Mouse (Mus musculus) embryonic facial prominence, embryonic 15.5 days (tissue): Measurements from ENCODE around the gene Plekha7. TPM values are rescaled to one million over a fixed set of nuclear protein-coding genes. Genes with fewer than 3 reads are reported as not detected.

Experiments used
- ATAC-seq: fragments of 200-750 bp; cut with Nextera tagmentation; 2 replicates; pipeline ENCODE4 v1.8.0; 2017; ENCODE audit warnings: low read depth, moderate TSS enrichment; ENCODE audit not compliant: insufficient number of reproducible peaks, low FRiP score, low TSS enrichment
- H3K27ac ChIP-seq: fragments of 300-500 bp; sonication (generic); replicated peaks from 2 replicates; pipeline ENCODE4 v1.5.1; 2015; ENCODE audit warnings: mild to moderate bottlenecking, inconsistent platforms
- H3K27me3 ChIP-seq: fragments of 300-500 bp; sonication (generic); 2 replicates; pipeline ENCODE4 v1.6.1; 2015; ENCODE audit warnings: inconsistent platforms
- H3K36me3 ChIP-seq: fragments of 300-500 bp; sonication (generic); 2 replicates; pipeline ENCODE4 v1.6.1; 2015; ENCODE audit warnings: mild to moderate bottlenecking, inconsistent platforms
- H3K4me1 ChIP-seq: fragments of 300-500 bp; sonication (generic); 2 replicates; pipeline ENCODE4 v1.6.1; 2015; ENCODE audit warnings: inconsistent platforms
- H3K4me2 ChIP-seq: fragments of 300-500 bp; sonication (generic); replicated peaks from 2 replicates; pipeline ENCODE4 v1.6.1; 2015; ENCODE audit warnings: mild to moderate bottlenecking, inconsistent platforms
- H3K4me3 ChIP-seq: fragments of 300-500 bp; sonication (generic); replicated peaks from 2 replicates; pipeline ENCODE4 v1.5.1; 2015; ENCODE audit warnings: mild to moderate bottlenecking, inconsistent platforms
- H3K9ac ChIP-seq: fragments of 300-500 bp; sonication (generic); 2 replicates; pipeline ENCODE4 v1.6.1; 2015; ENCODE audit warnings: inconsistent platforms
- H3K9me3 ChIP-seq: fragments of 300-500 bp; sonication (generic); replicated peaks from 2 replicates; pipeline ENCODE4 v1.6.1; 2016; ENCODE audit warnings: inconsistent platforms
- WGBS: fragments of 180-500 bp; shearing (Covaris S2); methylation state at CpG from one replicate; pipeline ENCODE4 v1.1.7; 2015; 5-methylcytosine and 5-hydroxymethylcytosine counted together
- polyA plus RNA-seq: library from polyadenylated mRNA; unstranded; fragments of >200 nt; fragmentation: Nextera tagmentation; extraction: Ambion mirVana; gene quantifications from 2 replicates; pipeline ENCODE4 v1.2.1, GENCODE M21; 2015

Plekha7 gene
- polyA plus RNA-seq, 1 experiment from 2014 or later, result 16.1 TPM

DNA sequence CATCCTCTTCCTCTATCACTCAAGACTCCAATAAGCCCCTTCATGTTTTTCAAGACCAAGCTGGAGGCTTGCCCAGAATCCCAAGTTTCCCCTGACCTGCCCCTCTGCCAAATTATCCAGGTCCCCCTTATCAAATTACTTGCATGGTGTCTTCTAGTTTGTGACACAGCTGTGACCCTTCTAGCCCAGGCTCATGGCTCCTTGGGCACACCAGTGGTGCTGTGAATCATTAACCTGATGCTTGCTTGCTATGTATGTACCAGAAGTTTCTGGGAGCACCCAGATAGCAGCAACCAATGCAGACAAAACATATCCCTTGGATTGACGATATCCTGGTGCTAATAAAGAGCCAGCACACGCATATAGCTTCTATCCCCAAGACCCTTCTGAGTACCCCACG is 19.2 kb downstream of the Plekha7 start:
- no peak overlapping the region for H3K27ac ChIP-seq
- H3K36me3 ChIP-seq, result no peaks in the 10 kb centered on the region
- no peaks in the 10 kb centered on the region for H3K9me3 ChIP-seq
- H3K27me3 ChIP-seq, result no peaks in the 10 kb centered on the region
- WGBS, result 87% methylated on average over 3 of the region's 3 CpGs
- ATAC-seq, result no peak
- H3K4me3 ChIP-seq, result no peak overlapping the region
- H3K4me1 ChIP-seq, result peaks cover 27% of the 10 kb centered on the region
- no peak overlapping the region for H3K9ac ChIP-seq
- no peak overlapping the region for H3K4me2 ChIP-seq

DNA sequence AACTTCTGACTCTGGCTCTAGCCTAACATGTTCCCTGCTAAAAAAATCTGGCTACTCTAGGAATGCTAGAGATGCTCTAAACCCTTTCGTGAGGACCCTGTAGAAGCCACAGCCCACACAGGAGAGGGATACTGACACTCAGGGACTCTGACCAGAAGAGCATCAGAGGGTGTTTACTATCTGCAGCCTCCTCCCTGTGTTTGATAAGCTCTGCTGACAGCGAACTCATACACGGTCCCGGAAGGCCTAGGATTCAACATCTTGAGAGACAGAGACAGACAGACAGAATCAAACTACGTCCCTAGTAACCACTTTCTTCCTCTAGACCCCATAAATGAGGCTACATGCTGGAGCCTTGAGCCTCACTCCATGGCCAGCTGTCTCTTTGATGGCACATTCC is 20.2 kb downstream of the Plekha7 start:
- Histone ChIP-seq H3K27ac (no peak overlapping the region), H3K27me3 (no peaks in the 10 kb centered on the region), H3K4me2 (no peak overlapping the region), H3K9me3 (no peaks in the 10 kb centered on the region), H3K36me3 (no peaks in the 10 kb centered on the region), H3K4me1 (peaks cover 23% of the 10 kb centered on the region), H3K9ac (no peak overlapping the region), H3K4me3 (no peak overlapping the region)
- WGBS, result 70% methylated on average over 5 of the region's 5 CpGs
- no peak for ATAC-seq

DNA sequence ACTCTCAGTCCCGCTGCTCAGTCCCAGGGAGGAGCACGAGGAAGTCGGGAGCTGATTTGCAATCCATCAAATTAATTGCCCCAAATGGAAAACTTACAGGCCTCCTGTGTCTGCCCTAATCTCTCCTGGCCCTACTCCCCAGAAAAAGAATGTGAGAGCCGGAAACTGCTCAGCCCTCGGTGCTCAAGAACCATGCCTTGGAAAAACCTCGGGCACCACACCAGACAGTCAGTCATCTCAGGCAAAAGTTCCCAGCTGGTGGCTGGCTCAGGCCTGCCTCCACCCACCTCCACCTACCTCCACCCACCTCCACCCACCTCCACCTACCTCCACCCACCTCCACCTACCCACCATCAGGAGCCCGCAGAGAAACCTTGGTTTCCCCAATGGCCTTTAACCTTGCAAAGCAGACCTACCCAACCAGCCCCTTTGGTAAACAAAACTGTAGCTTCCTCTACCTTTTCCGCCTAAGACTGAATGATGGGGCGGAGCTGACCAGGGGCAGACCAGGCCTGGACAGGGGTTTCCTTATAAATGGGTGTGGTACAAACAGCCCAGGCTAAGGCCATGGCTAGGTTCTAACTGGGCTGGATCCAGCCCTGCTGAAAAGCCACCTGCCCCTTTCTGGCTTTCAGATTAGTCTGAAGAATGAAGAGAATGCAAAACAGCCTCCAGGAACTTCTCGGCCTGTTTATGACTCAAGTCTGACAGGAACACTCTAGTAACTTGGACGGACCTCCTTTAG is 21.4 kb downstream of the Plekha7 start:
- Histone ChIP-seq H3K9ac (no peak overlapping the region), H3K4me2 (no peak overlapping the region), H3K27ac (0 out of 2 replicates have a peak overlapping the region, but pooled peaks have one; percentile 28), H3K4me3 (no peak overlapping the region), H3K9me3 (no peaks in the 10 kb centered on the region), H3K4me1 (peaks cover 19% of the 10 kb centered on the region), H3K27me3 (no peaks in the 10 kb centered on the region), H3K36me3 (no peaks in the 10 kb centered on the region)
- ATAC-seq, result no peak
- 39% methylated on average over 11 of the region's 11 CpGs for WGBS

DNA sequence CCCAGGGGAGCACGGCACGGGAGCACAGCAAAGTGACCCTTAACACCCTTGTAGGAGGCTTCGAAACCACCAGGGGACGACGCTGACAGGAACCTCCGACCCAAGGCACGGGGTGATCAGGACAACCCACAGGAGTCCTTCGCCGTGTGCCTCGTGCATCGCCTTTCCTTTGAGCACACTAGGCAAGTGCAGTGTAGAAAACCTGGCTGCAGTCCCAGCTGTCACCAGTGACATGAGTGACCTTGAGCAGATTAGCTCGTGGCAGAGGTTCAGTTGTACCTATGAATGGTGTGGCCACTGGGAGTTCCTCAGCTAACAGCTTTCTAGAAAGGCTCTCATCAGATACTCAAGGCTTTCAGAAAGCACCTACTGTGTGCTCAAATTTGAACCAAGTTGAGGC is 22.0 kb downstream of the Plekha7 start:
- ATAC-seq, result no peak
- WGBS, result 70% methylated on average over 12 of the region's 12 CpGs
- no peak overlapping the region for H3K4me3 ChIP-seq
- H3K9me3 ChIP-seq, result no peaks in the 10 kb centered on the region
- H3K27me3 ChIP-seq, result no peaks in the 10 kb centered on the region
- no peak overlapping the region for H3K27ac ChIP-seq
- H3K4me1 ChIP-seq, result peaks cover 19% of the 10 kb centered on the region
- H3K4me2 ChIP-seq, result no peak overlapping the region
- H3K9ac ChIP-seq, result no peak overlapping the region
- no peaks in the 10 kb centered on the region for H3K36me3 ChIP-seq

- Histone ChIP-seq H3K27me3 (no peaks in the 10 kb centered on the region), H3K9ac (no peak overlapping the region), H3K4me3 (no peak overlapping the region), H3K36me3 (no peaks in the 10 kb centered on the region), H3K4me1 (peaks cover 19% of the 10 kb centered on the region), H3K27ac (no peak overlapping the region), H3K4me2 (no peak overlapping the region), H3K9me3 (no peaks in the 10 kb centered on the region)
- no peak for ATAC-seq
- 68% methylated on average over 1 of the region's 1 CpGs for WGBS
These were observed 23.0 kb downstream of the Plekha7 start for GRCm38 (mm10) chr7:116285216-116285615.

GRCm38 (mm10) chr7:116282755-116283154 is 25.4 kb downstream of the Plekha7 start:
- WGBS, result 30% methylated on average over 11 of the region's 11 CpGs
- no peak overlapping the region for H3K27ac ChIP-seq

DNA sequence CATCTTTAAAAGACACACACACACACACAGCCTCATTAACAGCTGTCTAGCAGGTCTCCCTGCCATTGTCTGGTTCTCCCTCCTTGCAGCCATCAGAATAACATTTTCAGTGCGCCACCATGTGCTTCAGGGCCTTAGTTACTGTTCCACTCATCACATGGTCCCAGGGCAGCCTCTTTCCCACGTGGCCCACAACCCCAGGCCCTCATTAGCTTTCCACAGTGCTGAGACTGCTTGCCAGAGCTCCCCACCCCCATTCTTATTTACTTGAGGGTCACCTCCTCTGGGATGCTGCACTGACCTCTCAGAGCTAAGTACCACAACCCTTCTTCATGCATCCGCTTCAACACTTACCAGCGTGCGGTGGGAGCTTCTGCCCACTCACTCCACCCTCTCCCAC is 28.1 kb downstream of the Plekha7 start:
- 49% methylated on average over 5 of the region's 5 CpGs for WGBS
- no peak for ATAC-seq

More at GRCm38 (mm10) chr7:116282755-116283154, 25.4 kb downstream of the Plekha7 start:
- Histone ChIP-seq H3K9me3 (no peaks in the 10 kb centered on the region), H3K4me1 (peaks cover 16% of the 10 kb centered on the region), H3K4me3 (no peak overlapping the region), H3K27me3 (no peaks in the 10 kb centered on the region), H3K9ac (no peak overlapping the region), H3K36me3 (no peaks in the 10 kb centered on the region), H3K4me2 (no peak overlapping the region)
- no peak for ATAC-seq

DNA sequence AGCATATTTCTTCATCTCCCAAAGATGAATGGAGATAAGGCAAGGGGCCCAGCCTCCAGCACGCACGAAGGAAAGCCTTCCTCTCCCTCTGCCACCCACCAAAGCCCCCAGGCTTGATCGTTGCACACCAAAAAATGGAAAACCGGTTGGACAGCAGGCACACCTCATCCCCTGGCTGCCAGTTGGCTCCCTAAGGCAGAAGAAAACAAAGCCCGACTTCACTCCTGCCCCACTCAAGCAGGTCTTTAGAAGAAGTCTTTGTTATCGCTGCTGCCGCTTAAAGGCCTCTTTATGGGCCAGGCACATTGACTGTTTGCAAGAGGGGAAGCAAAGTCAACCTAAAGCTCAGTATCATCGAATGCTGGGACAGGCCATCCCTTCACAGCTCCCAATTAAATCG is 29.9 kb downstream of the Plekha7 start:
- Histone ChIP-seq H3K4me3 (no peak overlapping the region), H3K27ac (0 out of 2 replicates have a peak overlapping the region, but pooled peaks have one; percentile 28)

More for the DNA sequence above, 28.1 kb downstream of the Plekha7 start:
- H3K9me3 ChIP-seq, result no peaks in the 10 kb centered on the region
- H3K4me2 ChIP-seq, result no peak overlapping the region
- no peak overlapping the region for H3K9ac ChIP-seq
- H3K36me3 ChIP-seq, result no peaks in the 10 kb centered on the region
- H3K4me3 ChIP-seq, result no peak overlapping the region
- H3K27me3 ChIP-seq, result no peaks in the 10 kb centered on the region
- H3K27ac ChIP-seq, result no peak overlapping the region
- no peaks in the 10 kb centered on the region; the same call in 1 of the 2 replicates for H3K4me1 ChIP-seq

GRCm38 (mm10) chr7:116276315-116276714 is 31.9 kb downstream of the Plekha7 start:
- Histone ChIP-seq H3K36me3 (no peaks in the 10 kb centered on the region), H3K27ac (no peak overlapping the region), H3K4me3 (no peak overlapping the region), H3K27me3 (no peaks in the 10 kb centered on the region), H3K9ac (no peak overlapping the region), H3K4me2 (no peak overlapping the region), H3K4me1 (no peaks in the 10 kb centered on the region), H3K9me3 (no peaks in the 10 kb centered on the region)
- ATAC-seq, result no peak

More for the DNA sequence above, 29.9 kb downstream of the Plekha7 start:
- no peak overlapping the region for H3K4me2 ChIP-seq
- H3K9ac ChIP-seq, result no peak overlapping the region
- 32% methylated on average over 9 of the region's 9 CpGs for WGBS
- H3K4me1 ChIP-seq, result no peaks in the 10 kb centered on the region
- H3K9me3 ChIP-seq, result no peaks in the 10 kb centered on the region
- H3K27me3 ChIP-seq, result no peaks in the 10 kb centered on the region
- no peaks in the 10 kb centered on the region for H3K36me3 ChIP-seq
- no peak for ATAC-seq

- no peak overlapping the region for H3K27ac ChIP-seq
- WGBS, result 74% methylated on average over 6 of the region's 6 CpGs
- no peak overlapping the region for H3K4me2 ChIP-seq
- H3K9ac ChIP-seq, result no peak overlapping the region
- no peaks in the 10 kb centered on the region for H3K27me3 ChIP-seq
- H3K9me3 ChIP-seq, result no peaks in the 10 kb centered on the region
- peaks cover 6% of the 10 kb centered on the region; the same call in 1 of the 2 replicates for H3K4me1 ChIP-seq
- no peak overlapping the region for H3K4me3 ChIP-seq
- no peaks in the 10 kb centered on the region for H3K36me3 ChIP-seq
- no peak for ATAC-seq
These were observed 35.1 kb downstream of the Plekha7 start for GRCm38 (mm10) chr7:116273111-116273510.

GRCm38 (mm10) chr7:116269501-116269995 is 38.6 kb downstream of the Plekha7 start:
- Histone ChIP-seq H3K9me3 (no peaks in the 10 kb centered on the region), H3K9ac (no peak overlapping the region), H3K27ac (no peak overlapping the region), H3K36me3 (no peaks in the 10 kb centered on the region), H3K4me2 (no peak overlapping the region), H3K4me1 (peaks cover 6% of the 10 kb centered on the region; the same call in 1 of the 2 replicates), H3K4me3 (no peak overlapping the region), H3K27me3 (no peaks in the 10 kb centered on the region)
- no peak for ATAC-seq
- WGBS, result 47% methylated on average over 6 of the region's 6 CpGs
